Mouse (Mus musculus) adrenal gland, adult 2 months (tissue): ENCODE data around the gene Rnft2. TPM values are rescaled to one million over a fixed set of nuclear protein-coding genes. Genes with fewer than 3 reads are reported as not detected.

Experiments used
- DNase-seq: peaks from one replicate; pipeline ENCODE4 v3.0.0; 2021
- polyA plus RNA-seq: library from polyadenylated mRNA; depleted of rRNA; stranded (reverse); fragments of >200 nt; gene quantifications from 2 replicates; pipeline ENCODE4 v1.2.3, GENCODE M21; 2012
- total RNA-seq, 2 experiments: library from RNA; stranded (reverse); gene quantifications; 2 replicates each; pipeline ENCODE4 v1.2.3; 2021

The Rnft2 gene
- total and polyA plus RNA-seq, 3 experiments = 3.7 to 9.2 (median 4.2) TPM

DNA sequence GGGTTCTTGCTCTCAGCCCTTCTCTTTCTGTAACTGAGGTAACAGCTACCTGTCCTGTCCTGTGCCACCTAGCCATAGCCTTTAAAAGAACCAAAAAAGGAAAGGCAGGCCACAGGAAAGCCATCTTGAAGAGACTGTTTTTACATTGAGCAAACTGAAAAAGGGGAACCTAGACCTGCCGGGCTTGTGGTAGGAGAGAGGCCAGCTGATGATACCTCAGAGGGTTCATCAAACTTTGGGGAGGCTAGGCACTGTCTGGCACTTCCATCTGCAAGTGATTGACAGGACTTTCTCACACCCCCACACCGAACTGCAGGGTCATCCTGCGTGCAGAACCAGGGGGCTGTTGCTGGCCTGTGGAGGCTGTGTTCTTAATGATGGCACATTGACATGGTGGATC is 8.6 kb upstream of the Rnft2 start:
- DNase-seq = no peak

DNA sequence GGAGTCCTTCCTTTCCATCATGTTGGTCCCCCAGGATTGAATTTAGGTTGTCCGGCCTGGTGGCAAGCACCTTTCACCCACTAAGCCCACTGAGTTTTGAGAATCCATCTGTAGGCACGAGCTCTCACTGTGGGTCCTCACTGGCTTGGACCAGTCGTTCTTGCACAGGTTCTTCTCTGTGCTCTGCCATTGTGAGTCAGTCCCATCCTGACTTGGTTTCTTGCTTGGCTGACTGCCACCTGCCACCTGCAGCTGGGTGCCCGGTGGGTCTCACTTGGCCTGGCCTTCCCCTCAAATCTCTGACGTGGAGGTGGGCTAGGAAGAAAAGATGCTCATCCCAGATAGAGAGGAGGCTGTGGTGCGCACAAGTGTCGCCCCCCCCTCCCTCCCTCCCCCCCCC is 6.1 kb upstream of the Rnft2 start:
- DNase-seq = no peak

DNA sequence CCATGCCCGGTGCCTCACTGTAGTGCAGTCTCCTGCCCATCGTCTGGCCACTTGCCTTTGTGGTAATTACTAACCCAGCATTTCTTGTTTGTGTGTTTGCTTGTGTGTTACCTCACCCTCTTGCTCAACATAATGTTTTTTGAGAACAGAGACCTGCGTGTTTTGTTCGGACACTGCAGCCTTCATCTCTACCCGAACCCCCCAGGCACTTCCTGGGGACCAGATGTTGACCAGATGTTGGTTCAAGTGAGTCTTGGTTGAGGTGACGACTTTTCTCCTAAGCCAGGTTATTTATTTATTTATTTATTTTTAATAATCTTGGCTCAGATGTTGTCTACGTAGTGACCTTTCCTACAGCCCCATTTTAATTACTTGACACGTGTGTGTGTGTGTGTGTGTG is 2.5 kb upstream of the Rnft2 start:
- no peak for DNase-seq

DNA sequence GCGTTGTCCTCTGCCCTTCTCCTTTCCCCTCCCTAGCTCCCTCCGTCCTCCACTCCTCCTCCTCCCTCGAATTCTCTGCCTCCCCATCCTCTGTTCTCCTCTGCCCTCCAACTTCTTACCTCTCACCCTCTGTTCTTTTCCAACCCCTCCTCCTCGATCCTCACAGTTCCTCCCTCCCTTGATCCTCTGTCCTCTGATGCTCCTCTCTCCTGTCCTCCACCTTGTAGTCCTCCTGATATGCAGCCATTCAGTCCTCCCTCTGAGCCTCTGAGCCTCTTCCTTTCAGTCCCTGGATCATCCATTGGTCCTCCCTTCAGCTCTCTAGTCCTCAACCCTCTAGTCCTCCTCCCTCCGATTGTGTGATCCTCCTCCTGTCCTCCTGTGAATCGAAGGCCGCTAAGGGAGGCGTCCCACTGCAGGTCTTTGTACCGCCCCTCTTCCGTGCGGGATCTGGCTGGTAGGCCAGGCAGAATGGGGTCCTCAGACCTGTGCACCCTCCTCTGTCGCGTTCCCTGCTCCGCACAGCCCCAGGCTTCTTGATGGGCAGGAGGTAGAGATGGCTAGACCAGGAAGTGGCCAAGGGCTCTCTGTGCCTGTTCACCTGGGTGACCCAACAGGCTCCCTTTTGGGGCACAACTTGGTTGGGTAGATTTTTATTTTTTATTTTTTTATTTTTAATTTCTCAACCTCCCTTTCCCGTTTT is 841 bp upstream of the Rnft2 start:
- peak; percentile 15 for DNase-seq

DNA sequence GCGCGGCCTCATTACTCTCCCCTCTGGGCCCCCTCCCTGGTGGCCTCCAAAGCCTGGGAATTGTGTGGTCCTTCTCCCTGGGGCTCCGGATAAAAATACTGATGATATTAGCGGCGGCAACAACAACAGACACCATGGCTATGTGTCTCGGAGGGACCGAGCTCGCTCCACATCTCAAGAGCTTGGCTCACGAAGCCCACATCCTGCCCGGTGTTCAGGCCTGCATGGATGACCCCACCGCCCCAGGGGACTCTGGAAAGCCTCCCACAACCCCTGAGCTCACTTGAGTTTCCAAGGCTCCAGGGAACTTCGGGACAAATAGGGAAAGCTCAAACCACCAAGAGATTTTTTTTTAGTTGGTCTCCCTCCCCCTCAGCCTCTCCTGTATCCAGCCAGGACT is 5.2 kb downstream of the Rnft2 start:
- DNase-seq = no peak

DNA sequence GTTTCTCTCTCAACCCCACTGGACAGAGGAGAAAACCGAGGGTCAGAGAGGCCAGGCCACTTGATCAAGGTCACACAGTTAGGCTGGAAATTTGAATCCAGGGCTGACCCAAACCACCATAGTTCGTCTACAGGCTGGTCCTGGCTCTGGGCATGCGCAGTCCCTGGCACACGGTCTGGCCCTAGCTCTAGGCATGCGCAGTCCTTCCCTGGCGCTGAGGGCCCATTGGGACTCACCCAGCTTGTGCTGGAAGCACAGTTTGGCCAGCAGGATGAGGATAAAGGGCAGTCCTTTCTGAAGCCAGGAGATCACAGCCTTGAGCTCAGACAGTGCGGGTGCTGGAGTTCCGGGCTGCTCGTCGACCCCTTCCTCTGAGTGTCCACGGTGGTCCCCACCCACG is 8.0 kb downstream of the Rnft2 start:
- DNase-seq = peak; percentile 50

DNA sequence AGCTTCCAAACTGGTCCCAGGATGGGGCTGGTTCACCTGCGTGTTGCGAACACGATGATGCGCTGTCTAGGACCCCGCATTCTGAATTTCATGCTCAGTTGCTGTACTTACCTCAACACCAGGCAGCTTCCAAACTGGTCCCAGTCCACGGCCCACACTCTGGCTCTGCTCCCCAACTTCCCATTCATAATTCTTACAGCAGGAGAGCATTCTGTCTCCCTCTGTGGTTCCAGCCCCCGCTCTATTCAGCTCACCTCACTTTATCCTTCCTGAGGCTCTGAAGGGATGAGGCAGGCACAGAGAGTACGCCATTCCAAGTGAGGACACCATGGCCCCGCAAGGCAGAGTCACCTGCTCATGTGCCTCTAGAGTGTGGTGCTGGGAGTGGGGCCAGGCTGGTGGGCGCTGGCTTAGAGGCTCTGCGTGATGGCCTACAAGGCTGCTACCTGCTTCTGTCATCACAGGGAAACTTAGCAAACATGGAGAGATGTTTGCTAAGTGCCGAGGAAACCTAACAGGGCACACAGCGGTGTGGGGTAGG is 14.8 kb downstream of the Rnft2 start:
- no peak for DNase-seq

DNA sequence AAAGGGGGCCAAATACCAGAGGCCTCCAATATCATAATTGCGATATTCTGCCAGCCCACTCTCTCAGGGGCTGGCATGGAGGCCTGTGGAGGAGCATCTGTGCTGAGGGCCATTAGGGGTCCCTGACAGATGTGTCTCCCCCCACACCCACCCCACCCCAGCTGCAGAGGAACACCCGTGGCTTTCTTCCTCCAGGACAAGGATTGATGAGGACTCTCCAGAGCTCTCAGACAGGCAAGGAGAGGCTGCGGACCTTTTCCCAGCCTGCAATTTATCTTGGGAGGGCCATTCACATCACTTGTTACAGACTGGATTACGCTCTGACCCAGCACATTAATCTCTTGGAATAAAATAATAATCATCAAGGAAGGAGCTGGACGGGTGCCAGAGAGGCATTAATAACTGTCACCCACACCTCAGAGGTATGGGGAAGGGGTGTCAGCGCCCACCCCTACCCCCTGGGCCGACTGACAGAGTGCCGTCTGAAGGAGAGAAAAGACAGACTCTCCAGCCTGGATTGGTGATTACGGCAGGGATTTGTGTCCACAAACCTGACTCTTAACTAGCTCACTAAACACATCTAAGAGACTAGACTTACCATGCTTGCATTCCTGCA is 21.7 kb downstream of the Rnft2 start:
- no peak for DNase-seq

DNA sequence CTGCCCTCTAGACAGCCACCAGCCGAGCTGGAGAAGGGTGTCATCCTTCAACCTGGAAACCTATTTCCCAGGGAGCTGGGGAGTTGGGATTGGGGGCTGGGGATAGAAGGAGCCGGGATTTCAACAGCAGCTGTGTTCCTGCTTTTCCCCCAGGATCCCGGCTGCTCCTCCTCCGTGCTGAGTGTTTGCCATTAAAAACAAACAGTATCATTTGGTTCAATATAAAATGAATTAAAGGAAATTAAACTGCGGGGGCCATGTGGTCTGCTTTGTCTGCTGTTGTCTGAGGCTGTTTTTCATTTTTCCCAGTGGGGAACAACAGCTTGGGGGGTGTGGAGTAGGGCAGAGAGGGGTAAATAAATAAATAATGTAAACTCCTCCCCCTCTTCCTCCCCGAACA is 27.5 kb downstream of the Rnft2 start:
- DNase-seq = no peak

DNA sequence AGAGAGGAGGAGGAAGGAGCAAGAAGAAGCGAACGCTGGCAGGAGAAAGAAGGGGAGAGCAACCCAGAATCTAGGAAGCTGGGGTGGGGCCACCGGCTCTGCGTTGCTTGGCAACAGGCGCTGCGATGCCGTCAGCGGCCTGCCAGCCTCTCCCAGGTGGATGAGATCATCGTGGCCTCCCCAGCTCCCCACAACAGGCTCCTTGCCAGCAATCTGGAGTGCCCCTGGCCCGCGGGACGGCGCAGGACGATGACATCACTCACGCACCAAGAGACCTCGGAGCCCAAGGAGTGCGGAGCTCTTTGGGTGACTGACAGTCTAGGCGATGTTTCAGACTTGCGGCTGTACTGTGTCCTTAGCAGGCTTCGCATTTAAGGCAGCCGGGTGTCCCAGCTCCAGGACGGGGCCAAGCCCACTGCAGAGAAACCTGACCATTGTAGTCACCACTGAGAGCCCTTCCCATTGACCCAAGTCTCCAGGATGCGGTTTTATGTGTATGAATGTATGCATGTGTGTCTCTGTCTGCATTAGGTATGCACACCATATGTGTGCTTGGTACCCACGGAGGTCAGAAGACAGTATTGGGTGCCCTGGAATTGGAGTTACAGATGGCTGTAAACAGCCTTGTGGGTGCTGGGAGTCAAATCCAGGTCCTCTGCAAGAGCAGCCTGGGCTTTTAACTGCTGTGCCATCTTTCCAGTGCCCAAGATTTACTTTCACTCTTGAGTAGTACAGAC is 30.3 kb downstream of the Rnft2 start:
- DNase-seq = peak; percentile 89

DNA sequence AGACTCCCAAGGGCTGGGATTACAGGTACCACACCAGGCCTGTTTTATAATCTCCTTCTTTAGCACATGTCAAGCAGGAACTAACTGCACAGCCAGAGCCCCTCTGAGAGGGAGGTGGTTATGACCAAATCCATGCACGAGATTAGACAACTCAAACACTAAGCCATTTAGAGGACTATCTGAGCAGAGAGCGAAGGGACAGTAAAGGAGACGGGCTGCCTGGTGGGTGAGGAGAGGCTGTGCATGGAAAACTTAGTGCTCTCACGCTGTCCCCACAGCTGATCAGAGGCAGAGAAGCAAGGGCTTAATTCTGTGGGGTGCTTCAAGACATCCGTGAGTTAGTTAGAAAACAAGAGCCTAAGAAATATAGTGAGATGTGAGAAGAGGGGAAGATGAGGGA is 30.9 kb downstream of the Rnft2 start:
- DNase-seq = no peak

DNA sequence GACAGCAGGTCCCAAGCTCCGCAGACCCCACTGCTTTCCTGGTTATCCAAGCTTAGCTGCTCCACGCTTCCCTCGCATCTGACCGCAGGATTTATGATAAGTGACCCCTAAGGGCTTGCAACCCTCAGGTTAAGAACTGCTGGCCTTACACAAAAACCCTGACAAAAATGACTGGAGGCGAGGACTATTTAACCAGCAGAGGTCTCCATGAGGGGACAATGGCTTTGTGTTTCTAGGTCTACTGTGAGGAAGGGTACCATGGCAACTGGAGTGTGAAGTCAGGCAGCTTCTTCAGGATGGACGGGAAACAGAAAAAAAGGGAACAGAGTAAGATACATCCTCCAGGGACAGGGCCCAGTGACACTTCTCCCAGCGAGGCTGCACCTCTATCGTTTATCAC is 39.1 kb downstream of the Rnft2 start:
- no peak for DNase-seq

DNA sequence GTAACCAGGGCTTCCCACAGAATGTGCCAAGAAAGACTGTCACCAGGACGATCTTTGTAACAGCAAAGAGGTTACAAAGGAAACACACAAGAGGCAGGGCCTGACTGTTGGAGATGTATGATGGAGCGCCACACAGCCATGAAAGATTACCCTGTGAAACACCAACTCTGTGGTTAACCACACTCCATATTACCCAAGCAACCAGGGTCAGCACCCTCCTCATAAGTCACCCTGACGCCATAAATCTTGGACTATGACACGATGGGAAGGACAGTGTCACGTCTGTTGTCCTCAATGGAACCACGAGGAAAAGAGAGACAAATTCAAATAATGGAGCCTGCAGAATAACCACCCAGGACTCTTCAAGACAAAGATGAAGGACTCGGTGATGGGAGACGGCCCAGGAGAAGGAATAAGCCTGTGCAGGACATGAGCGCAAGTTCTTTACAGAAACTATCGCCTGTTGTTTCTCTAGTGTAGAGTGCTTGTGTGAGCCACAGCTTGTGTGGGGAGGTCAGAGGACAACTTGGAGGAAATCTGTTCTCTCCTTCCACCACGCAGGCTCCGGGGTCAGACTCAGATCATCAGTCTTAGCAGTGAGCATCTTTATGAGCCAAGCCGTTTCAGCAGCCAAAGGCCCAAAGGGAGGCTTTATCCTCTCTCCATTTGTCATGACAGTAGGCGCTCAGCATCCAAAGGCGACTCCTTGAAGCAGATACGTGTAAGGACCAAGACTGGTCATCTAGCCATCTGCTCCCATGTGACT is 40.1 kb downstream of the Rnft2 start:
- peak; percentile 32 for DNase-seq

DNA sequence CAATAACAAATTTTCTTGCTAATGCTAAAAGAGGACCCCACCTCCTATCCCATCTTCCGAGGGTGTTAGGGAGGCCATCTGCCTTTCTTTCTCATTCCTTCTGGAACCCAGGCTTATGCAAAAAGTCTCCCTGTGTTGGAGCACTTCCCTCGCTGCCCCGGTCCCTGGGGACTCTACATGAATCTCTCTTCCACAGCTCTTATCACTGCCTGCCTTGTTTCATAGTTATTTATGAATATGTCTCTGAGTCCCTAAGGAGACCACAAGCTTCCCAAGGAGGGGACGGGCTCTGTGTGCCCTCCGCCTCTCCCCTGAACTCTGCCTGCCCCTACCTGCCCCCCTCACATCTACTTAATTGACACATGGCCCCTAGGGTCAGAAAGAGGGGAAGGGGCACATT is 45.2 kb downstream of the Rnft2 start:
- DNase-seq = no peak

DNA sequence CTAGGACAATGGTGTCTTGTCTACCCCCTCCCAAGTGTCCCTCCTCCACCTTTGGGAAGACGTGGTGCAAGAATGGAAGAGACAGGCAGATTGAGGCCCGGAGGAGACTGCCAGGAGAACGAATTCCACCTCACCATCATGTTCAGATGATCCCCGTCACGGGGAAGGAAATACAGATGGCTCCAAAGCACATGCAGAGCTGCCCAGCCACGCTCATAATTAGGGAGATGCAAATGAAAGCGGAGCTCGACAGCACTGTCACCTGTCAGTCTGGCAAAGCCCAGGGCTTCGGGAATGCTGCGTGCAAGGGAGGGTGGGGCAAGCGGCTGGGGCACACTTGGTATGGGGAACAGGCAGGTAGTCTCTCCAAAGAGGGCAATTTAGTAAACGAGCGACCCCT is 47.5 kb downstream of the Rnft2 start:
- DNase-seq = no peak

DNA sequence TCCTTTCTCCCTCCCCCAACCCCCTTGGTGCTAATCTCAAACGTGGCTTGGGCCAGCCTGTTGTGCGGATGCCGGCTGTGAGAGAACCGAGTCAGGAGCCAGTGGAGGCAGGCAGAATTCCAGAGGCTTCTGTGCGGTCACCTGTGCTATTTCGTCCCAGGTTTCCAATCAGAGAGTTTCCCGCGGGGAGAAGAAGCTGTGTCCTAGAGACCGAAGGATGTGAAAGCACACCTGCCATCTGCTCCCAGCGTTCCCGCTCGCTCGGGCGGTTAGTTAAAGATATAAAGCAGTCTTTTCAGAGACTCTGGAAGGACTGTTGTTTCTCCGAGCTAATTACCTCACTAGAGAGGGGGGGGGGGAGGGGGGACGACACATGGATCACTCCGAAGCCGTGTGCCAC is 52.7 kb downstream of the Rnft2 start:
- no peak for DNase-seq

DNA sequence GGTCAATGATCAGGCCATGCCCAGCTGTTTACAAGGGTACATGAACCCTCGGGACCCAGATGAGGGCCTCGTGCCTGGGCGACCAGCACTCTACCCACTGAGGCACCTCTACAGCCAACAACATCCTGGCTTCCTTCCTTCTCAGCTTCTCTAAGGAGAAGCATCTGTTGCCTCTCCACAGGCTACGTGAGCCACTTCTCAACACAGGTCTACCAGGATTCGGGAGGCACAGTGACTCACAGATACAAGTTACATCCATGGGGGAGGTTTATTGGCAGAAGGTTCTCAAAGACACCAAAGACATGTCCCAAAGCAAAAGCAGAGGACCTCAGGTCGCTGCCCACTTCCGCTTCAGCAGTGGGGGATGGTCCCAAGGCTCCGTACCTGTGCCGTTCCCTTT is 54.4 kb downstream of the Rnft2 start:
- no peak for DNase-seq

DNA sequence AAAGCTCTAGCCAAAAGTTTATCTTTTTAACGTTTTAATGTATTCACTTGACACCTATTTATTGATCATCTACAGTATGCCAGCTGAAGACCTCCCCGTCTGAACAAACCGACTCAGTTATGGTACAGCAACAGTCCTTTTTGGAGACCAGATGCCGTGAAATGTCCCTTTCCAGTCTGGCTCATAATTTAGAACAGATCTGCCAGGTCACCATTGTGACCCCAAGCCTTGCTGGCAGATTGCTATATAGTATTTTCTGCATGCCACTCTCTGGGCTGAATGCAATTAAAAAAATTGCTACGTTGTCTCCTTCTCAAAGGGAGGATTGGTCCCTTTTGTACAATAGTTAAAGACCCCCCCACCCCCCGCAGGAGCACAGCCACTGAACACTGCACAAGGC is 56.6 kb downstream of the Rnft2 start:
- no peak for DNase-seq

DNA sequence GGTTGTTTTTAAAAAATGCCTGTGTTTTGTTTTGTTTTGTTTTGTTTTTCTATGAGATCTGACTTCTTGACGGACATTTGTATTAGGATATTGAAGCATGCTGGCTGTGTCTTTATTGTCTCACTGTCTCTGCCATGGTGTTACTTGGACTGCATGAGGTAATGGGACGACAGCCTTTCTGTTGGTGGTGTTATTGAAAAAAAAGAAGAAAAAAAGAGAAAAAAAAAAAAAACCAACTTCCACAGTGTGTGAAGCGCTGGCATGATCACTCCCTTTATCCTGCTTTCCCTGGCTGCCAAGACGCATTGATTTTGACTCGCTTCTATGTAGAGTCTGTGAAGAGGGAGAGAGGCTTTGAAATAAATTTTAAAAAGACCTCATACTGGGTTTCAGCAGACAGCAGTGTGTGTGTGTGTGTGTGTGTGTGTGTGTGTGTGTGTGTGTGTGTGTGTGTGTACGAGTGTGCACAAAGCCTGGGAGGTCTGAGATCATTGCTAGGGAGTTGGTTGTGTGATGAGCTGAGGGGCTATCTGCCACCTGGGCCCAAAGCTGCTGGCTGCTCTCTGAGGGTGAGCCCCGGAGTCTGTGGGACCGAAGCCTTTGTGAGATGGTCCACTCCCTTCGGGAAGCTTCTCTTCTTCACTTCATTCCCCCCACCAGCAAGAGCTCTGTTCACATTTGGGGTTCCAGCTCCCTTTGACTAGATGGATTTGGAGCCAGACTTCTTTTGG is 57.8 kb downstream of the Rnft2 start:
- no peak for DNase-seq

DNA sequence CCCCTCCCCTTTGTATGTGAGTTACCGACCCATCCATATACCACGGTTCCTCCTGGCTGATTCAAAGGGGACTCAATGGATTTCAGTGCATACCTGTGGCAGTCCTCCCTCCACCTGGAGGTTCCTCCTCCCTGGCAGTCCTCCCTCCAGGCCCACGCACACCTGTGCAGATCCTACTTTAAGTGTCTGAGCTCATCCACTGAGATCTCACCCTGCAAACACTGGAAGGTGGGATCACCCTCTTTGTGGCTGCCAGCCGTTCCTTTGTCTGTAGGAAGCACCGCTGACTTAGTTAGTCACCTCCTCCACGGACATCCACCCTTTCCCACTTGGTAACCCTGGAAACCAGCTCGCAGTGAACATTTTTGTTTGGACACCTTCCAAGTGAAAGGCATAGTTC is 67.3 kb downstream of the Rnft2 start:
- no peak for DNase-seq

DNA sequence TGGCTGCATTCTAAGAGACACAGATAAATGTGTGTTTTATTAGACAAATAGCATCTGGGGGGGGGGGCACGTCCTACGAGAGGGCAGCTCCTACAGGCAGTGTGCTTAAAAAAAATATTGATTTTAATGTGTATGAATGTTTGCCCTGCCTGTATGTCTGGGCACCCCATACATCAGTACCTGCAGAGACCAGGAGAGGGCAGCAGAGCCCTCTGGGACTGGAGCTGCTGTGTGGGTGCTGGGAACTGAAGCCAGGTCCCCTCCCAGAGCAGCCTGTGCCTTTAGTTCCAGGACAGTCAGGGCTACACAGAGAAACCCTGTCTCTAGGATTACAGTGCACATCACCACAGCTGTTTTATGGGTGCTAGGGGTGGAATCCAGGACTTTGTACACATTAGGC is 69.8 kb downstream of the Rnft2 start:
- no peak for DNase-seq
